Mouse (Mus musculus) mouse embryonic stem cell (cell line): ENCODE results near the gene Fanci.

Experiments used
- in situ Hi-C, 2 experiments: fragments of 300-500 bp; cut with MboI; formaldehyde crosslinking; loops; 1 replicate in 1 of 2; 3 replicates in 1 of 2; pipeline ENCODE4 v1.14.3; 2019 to 2020; ENCODE audit warnings: low sequenced_read_pairs in 2 of 2, low pct_unique_long_range_greater_than_20kb in 1 of 2, mixed read lengths in 1 of 2; ENCODE audit not compliant: unreplicated experiment in 1 of 2

Gene Fanci

DNA sequence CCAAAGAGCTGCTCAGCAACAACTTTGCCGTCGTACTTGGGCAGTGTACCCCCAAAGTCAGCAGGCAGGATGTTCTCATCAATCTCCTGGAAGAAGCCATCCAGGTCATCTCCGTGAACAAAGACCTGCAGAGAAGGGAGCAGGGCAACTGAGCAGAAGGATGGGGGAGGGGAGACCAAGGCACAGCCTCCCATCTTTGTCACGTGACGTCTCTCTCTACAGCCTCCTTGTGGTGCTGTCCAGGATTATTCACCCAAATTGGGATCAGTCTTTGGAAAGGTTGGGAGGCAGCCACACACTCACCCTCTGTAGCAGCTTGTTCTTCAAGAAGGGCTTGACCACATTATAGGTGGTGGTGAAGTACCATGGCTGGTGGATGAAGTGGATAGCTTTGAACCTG lies 16.1 kb upstream of the Fanci start:
- in situ Hi-C loops, result loop anchor here in 1 of 2 experiments (5.0 kb wide), 1 partner anchor 92 kb away; the partner anchor contains the start of gene Polg

DNA sequence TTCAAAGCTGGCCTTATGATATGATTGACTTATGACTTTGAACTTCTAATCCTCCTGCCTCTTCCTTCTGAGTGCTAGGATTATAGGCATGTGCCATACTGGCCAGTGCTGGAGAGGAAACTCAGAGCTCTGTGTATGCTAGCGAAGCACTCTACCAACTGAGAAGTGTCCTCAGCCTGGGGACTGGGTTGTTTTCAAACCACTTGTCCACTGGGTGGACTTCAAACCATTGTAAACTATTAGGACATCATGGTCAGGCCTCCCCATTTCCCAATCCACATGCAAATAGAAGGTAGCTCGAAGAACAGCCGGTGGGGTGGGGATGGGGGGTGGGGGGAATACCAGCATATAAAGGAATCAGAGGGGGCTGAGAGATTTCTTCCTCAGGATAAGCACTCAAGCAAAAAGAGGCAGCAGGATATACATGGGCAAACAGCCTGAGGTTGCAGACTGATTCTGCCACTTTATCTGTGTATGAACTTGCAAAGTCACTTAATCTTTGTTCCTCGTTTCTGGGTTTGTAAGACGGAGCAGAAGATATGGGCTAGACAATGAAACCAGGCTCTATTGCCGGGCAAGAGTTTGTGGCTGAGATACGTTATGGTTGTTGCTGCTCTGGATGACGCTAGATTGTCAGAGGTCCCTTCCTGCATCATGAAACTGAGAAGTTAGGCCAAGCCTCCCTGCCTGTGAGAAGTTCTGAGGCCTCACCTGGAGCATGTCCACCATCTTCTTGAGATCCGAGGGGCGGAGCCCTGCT lies 15.0 kb upstream of the Fanci start:
- in situ Hi-C loops, result loop anchor here in 1 of 2 experiments (5.0 kb wide), 1 partner anchor 91 kb away; the partner anchor contains the start of gene Polg

- in situ Hi-C loops, result no loop called here
These were observed 5.2 kb upstream of the Fanci start, which contains the start of gene Rlbp1 for GRCm38 (mm10) chr7:79386422-79387133. Gene Rlbp1, minus strand, starts transcription at chr7:79387048.

GRCm38 (mm10) chr7:79387140-79387539 lies 4.6 kb upstream of the Fanci start:
- in situ Hi-C loops, result no loop called here

- in situ Hi-C loops, result no loop called here
These were observed 3.7 kb upstream of the Fanci start for GRCm38 (mm10) chr7:79387991-79388390.

DNA sequence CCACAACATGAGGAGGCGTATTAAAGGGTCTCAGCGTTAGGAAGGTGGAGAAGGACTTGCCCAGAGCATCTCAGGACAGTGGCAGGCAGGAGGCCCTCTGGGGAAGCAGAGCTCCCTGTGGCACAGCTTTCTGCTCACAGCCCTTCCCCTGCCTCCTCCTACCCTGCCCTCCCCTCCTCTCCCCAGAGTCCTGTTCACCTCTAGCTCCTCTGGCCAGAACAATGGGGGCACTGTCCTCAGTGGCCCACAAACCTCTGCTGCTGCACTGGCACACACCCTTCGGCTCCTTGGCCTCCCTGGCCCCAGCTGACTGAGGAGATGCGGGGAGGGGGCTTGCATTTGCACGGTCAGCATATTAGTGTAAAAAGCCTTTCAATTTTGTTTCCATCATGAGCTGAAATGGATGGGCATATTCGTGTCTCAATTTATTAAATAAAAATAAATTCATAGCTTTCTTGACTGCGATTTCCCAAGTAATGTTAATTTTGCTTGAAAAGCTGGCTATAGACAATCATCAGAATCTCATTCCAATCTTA lies 3.0 kb upstream of the Fanci start:
- in situ Hi-C loops, result no loop called here

GRCm38 (mm10) chr7:79390141-79390708 lies 1.5 kb upstream of the Fanci start:
- in situ Hi-C loops, result no loop called here

GRCm38 (mm10) chr7:79391471-79391870 lies 258 bp upstream of the Fanci start:
- in situ Hi-C loops, result no loop called here

DNA sequence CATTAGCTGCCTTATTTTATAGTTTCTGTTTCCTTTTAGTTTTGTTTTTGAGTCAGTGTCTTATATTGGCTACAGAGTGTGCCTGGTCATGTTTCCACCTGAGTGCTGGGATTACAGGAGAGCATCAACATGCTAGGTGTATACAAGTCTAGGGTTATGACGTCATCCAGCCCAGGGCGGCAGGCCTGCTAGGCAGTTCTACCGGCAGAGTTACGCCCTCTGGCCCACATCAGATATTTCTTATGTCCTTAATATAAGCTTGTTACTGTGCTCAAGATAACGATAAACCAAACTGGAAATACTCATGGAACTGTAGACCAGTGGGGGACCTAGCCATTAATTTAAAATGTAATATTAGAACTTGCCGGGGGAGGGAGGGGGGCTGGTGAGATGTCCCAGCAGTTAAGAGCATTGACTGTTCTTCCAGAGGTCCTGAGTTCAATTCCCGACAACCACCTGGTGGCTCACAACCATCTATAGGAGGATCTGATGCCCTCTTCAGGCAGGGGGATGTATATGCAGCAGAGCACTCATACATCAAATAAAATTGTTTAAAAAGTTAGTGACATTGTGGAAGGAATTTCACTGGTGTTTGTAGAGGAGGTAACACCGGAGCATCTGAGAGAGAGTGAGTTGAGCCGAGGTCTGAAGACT lies 1.3 kb downstream of the Fanci start:
- in situ Hi-C loops, result no loop called here

GRCm38 (mm10) chr7:79393924-79394323 lies 2.2 kb downstream of the Fanci start:
- in situ Hi-C loops, result no loop called here

- in situ Hi-C loops, result no loop called here
These were observed 2.9 kb downstream of the Fanci start for GRCm38 (mm10) chr7:79394666-79395065.

- in situ Hi-C loops, result no loop called here
These were observed 3.5 kb downstream of the Fanci start for GRCm38 (mm10) chr7:79395186-79395585.

DNA sequence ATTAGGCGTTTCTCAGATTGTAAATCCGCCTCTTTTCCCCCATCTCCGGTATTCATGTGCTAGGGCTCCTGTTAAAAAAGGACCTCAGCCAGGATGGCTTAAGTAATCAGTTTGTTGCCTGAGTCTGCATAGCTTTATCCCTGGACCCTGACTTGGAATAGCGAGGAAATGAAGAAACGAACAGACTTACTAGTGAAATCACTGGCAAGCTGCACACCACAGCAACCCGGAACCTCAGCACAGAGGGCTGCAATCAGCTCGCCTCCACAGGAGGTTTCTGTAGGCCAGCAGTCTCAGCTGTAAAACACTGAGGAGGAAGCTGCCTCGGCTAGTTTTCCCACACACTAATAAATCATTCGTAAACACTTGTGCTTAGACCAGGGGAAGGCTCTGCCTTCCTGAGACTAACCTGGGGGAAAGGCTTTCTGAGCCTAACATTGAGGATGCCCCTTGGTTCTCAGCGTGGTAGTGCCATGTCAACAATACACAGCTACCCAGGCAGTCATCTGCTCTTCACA lies 5.8 kb downstream of the Fanci start:
- in situ Hi-C loops, result no loop called here

DNA sequence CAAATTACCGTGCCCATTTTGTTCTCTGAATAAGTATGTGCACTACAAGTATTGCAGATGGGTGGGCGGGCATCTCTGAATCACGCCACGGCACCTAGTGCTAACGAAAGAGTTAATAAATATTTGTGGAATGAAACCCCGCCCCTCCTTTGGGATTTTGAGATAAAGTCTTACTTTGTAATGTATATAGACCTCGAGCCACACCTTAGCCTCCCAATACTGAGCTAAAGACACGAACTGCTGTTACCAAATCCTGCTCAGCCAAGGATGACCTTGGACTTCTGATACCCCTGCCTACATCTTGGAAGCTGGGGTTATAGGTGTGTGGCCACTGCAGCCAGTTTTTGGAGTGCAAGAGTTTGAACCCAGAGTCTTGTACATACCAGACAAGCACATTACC lies 6.7 kb downstream of the Fanci start:
- in situ Hi-C loops, result no loop called here

DNA sequence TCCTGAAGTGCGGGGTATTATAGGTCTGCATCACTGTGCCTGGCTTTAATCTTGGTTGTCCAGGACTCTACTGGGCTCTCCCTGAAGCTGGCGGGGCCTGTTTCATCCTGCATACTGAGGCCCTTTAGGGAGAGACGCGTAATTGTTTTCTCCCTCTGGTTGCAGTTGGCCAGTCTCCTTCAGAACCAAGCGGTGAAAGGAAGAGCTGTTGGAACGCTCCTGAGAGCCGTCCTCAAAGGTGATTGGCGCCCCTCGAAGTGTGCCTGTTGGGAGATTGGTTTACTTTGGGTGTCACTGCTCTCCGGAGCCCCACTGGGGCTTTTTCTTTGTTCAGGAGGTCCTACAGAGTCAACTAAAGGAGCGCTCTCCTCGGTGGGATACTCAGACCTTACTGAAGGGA lies 7.2 kb downstream of the Fanci start:
- in situ Hi-C loops, result no loop called here

DNA sequence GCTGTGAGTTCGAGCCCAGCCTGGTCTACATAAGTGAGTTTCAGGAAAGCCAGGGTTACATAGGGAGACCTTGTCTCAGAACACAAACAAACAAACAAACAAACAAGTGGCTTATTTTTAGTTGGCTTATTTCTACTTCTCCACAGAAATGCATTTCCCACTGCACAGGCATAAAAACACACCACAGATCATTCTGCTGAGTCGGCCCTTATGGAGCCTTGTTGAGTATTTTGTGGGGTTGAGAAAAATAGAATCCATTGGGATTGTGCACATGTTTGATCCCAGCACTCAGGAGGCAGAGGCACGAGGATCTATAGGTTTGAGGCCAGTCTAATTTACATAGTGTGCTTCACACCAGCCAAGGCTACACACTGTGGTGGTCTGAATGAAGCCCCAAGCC lies 8.6 kb downstream of the Fanci start:
- in situ Hi-C loops, result no loop called here

DNA sequence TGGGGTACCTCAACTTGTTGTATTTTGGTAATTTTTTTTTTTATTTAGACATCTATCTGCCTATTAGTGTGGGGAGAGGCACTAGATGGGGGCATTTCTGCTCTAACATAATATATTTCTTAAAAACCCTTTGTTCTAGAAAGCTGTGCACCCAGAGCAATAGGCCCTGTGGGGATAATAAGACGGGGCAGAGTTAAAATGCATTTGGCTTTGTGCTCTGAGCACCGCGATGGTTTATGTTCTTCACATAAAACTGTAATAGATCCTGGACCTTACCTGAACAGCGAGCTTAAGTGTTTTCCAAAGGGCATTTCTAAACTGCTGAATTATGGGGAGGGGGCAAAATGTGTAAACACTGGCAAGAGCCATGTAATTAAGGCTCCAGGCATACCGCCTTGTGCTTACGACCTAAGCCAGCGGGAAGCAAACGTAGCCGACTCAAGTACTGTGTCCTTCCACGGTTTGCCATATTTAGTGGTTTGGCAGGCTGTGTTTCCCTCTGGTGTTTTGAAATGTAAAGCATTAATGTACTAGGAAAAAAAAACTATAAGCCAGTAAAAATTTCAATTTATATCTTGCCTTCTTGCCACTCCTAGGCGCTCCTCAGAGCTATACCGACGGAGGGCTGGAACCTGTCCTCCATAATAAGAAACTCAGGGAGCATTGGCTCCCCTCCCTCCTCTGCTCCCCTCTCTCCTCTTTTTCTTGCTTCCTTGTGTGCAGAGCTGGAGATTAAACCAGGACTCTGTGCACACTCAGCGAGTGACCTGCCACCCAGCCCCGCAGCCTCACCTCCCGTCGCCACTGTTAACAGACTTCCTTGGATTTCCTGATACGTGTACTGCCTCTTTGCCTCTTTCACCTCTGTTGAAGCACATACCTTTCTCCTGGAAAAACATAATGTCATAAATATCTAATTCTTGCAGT lies 23.0 kb downstream of the Fanci start:
- in situ Hi-C loops, result no loop called here

- in situ Hi-C loops, result no loop called here
These were observed 28.2 kb downstream of the Fanci start for GRCm38 (mm10) chr7:79419950-79420349.
